Mouse (Mus musculus) forebrain, embryonic 13.5 days (tissue): ENCODE results near the gene Fbxw8. TPM values are rescaled to one million over a fixed set of nuclear protein-coding genes. Genes with fewer than 3 reads are reported as not detected.

ENCODE experiments used
- ATAC-seq: fragments of 200-750 bp; cut with Nextera tagmentation; 2 replicates; pipeline ENCODE4 v1.8.0; 2017
- H3K27ac ChIP-seq: fragments of 300-500 bp; sonication (generic); 2 replicates; pipeline ENCODE4 v1.5.1; 2015; ENCODE audit warnings: inconsistent platforms, mild to moderate bottlenecking, moderate library complexity
- H3K27me3 ChIP-seq: fragments of 300-500 bp; sonication (generic); 2 replicates; pipeline ENCODE4 v1.6.1; 2015; ENCODE audit warnings: mild to moderate bottlenecking, inconsistent platforms
- H3K36me3 ChIP-seq: fragments of 300-500 bp; sonication (generic); 2 replicates; pipeline ENCODE4 v1.6.1; 2015; ENCODE audit warnings: mild to moderate bottlenecking, inconsistent platforms; ENCODE audit not compliant: poor library complexity, severe bottlenecking
- H3K4me1 ChIP-seq: fragments of 300-500 bp; sonication (generic); 2 replicates; pipeline ENCODE4 v1.6.1; 2015; ENCODE audit warnings: inconsistent platforms
- H3K4me2 ChIP-seq: fragments of 300-500 bp; sonication (generic); 2 replicates; pipeline ENCODE4 v1.6.1; 2015; ENCODE audit warnings: inconsistent platforms, mild to moderate bottlenecking, moderate library complexity
- H3K4me3 ChIP-seq: fragments of 300-500 bp; sonication (generic); 2 replicates; pipeline ENCODE4 v1.5.1; 2015; ENCODE audit warnings: mild to moderate bottlenecking, inconsistent platforms
- H3K9ac ChIP-seq: fragments of 300-500 bp; sonication (generic); 2 replicates; pipeline ENCODE4 v1.6.1; 2015; ENCODE audit warnings: mild to moderate bottlenecking, inconsistent platforms
- H3K9me3 ChIP-seq: fragments of 300-500 bp; sonication (generic); replicated peaks from 2 replicates; pipeline ENCODE4 v1.6.1; 2016; ENCODE audit warnings: inconsistent platforms
- WGBS: fragments of 180-500 bp; shearing (Covaris S2); methylation state at CpG from one replicate; pipeline ENCODE4 v1.1.7; 2015; 5-methylcytosine and 5-hydroxymethylcytosine counted together
- polyA plus RNA-seq: library from polyadenylated mRNA; unstranded; fragments of >200 nt; fragmentation: Nextera tagmentation; extraction: Ambion mirVana; gene quantifications from 2 replicates; pipeline ENCODE4 v1.2.1, GENCODE M21; 2015

The Fbxw8 gene
- polyA plus RNA-seq, 1 experiment from 2014 or later = 23.5 TPM

DNA sequence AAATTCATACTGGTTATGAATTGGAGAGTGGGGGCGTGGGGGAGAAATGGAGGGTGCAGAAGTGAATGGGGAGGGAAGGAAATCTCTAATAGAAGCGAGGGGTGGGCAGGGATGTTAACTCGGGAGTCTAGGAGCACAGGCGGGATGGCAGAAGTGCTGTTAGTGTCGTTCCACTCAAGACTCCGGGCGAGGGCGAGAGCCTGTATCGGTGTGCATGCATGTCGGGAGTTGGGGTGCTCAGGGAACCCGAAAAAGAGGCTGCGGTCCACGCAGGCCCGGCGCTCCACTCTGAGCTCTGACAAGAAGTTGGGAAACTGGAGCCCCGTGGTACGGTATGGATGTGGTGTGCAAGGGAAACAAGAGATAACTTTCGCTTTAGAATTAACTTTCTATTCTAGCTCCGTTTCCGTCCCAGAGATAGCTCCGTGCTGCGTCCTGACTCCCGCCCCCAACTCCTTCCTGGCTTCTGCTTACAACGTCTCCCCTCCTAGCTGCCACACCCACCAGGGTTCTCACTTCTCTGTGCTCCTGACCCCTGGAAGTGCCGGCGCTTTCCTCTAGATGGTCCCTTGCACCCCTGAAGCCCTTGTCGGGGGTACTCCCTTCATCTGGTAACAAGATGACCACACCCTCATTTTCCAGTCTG lies 16.9 kb upstream of the Fbxw8 start:
- Histone ChIP-seq H3K27ac (no peak overlapping the region), H3K27me3 (peaks cover 86% of the 10 kb centered on the region), H3K9ac (0 out of 2 replicates have a peak overlapping the region, but pooled peaks have one; percentile 40), H3K4me1 (peaks cover 34% of the 10 kb centered on the region), H3K4me3 (peak overlapping the region; percentile 37), H3K36me3 (no peaks in the 10 kb centered on the region), H3K9me3 (peaks cover 4% of the 10 kb centered on the region; the same call in 1 of the 2 replicates), H3K4me2 (peak overlapping the region; percentile 97)
- no peak for ATAC-seq
- under 1% methylated on average over 27 of the region's 27 CpGs for WGBS

DNA sequence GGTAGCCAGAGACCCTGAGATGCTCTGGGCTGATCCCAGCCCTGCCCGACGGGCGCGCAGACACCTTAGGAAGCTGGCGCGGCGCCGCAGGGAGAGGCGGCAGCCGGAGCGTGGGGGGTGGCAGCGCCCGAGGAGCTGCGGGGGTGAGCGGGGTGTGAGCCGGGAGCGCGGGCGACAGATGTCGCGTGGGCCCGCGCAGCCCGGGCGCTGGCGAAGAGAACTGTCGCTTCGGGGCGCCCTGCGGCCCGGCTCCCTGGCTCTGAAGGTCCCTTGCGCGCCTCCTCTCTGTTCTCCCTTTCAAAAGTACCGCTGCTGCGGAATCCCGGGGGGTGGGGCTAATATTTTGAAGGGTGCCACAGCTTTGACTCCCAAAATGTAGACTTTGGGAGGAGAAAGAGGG lies 16.4 kb upstream of the Fbxw8 start:
- H3K36me3 ChIP-seq = no peaks in the 10 kb centered on the region
- H3K4me2 ChIP-seq = peak overlapping the region; percentile 97
- H3K4me1 ChIP-seq = peaks cover 34% of the 10 kb centered on the region
- peaks cover 87% of the 10 kb centered on the region for H3K27me3 ChIP-seq
- peak overlapping the region; percentile 37 for H3K4me3 ChIP-seq
- peak overlapping the region; percentile 40; the same call in 1 of the 2 replicates for H3K9ac ChIP-seq
- ATAC-seq = no peak
- under 1% methylated on average over 36 of the region's 36 CpGs for WGBS
- peaks cover 4% of the 10 kb centered on the region; the same call in 1 of the 2 replicates for H3K9me3 ChIP-seq
- no peak overlapping the region for H3K27ac ChIP-seq

DNA sequence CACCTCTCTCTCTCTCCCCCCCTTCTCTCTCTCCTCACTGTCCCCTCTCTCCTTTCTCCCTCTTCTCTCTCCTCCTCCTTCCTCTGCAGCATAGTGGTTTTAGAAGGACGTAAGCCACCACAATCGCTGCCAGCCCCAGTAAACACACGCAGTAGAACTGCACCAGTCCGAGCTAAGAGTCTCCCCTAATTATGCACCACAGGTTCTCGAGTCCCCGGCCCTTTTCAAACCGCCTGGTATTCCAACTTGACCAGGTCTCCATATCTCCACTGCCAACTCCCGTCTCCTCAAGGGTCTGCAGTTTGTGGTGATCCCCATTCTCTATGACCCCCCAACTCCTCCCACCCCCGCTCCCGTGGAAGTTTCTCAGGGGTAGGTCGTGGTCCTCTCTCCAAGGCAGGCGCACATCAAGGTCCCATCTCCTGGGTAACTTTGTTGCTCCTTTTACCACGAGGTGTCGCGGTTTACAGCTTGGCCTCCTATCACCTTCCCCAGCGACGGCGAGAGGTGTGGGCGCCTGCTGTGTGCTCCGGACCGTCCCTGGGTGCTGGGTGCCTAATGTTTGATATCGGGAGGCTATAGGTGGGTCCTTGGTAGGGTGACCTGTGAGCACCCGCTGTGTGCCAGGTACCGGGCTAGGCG lies 15.7 kb upstream of the Fbxw8 start:
- H3K4me2 ChIP-seq = peak overlapping the region; percentile 97
- H3K4me1 ChIP-seq = peaks cover 34% of the 10 kb centered on the region
- H3K27ac ChIP-seq = no peak overlapping the region
- WGBS = under 1% methylated on average over 25 of the region's 25 CpGs
- peaks cover 91% of the 10 kb centered on the region for H3K27me3 ChIP-seq
- no peak for ATAC-seq
- peaks cover 4% of the 10 kb centered on the region; the same call in 1 of the 2 replicates for H3K9me3 ChIP-seq
- no peaks in the 10 kb centered on the region for H3K36me3 ChIP-seq
- no peak overlapping the region for H3K9ac ChIP-seq
- H3K4me3 ChIP-seq = peak overlapping the region; percentile 37

DNA sequence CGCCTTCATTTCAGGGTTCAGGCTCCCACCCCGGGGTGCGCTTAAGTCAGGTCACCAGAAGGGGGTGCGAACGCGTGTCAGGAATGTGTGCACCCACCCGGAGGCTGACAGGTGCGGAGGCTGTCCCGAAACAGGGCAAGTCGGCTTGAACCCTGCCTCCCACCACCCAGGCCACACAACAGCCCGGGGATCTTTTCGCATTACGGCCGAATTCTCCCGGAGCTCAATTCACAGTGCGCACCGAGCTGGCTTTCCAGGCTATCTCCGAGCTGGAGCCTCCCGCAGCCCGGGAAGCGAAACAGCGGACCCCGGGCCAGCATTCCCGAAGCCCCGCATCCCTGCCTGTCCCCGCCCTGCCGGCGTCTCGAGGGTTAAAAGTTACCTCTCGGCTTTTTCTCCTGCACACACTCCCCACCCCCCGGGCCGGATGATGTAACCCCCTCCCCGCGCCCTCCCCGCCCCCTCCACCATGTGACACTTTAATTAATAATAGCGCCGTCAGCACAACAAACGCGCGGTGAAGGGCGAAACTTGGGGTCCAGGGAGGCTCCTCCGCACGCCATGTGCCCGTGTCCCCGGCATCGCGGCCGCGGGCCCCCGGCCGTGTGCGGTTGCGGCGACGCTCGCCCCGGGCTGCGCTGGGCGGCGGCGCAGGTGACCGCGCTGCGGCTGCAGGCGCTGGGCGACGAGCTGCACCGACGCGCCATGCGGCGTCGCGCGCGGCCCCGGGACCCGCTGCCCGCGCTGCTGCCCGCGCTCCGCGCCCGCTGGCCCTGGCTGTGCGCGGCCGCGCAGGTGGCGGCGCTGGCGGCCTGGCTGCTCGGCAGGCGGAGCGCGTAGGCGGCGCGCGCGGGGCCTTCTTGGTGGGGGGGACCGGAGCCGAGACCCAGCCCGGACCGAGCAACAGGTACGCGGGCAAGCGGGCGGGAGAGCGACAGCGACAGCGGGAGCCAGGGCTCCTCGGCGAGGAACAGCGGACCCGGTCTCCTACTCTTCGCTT lies 14.3 kb upstream of the Fbxw8 start:
- ATAC-seq = peak; percentile 58
- WGBS = under 1% methylated on average over 70 of the region's 117 CpGs

DNA sequence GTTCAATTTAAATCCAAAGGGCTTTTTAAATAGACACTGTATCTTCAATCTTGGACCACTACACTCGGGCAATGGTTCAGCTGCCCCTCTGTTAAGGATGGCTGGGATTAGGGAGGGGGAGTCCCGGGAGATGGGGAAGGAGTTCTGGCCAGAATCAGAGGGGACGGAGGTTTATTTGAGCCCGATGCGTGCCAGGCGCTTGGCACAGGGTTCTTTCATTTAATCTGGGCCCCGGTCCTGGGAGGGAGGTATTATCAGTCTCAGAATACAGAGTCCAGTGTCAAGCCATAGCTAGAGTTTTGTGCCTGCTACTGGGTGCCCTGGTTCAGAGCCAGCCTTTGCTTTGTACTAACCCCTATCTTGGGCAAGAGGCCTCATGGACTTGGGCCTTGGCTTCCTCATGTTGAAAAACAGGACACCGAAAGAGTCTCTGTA lies 12.3 kb upstream of the Fbxw8 start:
- H3K27me3 ChIP-seq = peaks cover 81% of the 10 kb centered on the region

More for the DNA sequence above, 14.3 kb upstream of the Fbxw8 start:
- Histone ChIP-seq H3K36me3 (no peaks in the 10 kb centered on the region), H3K27me3 (peaks cover 84% of the 10 kb centered on the region), H3K4me1 (peaks cover 31% of the 10 kb centered on the region), H3K9me3 (no peaks in the 10 kb centered on the region), H3K4me2 (peak overlapping the region; percentile 97), H3K4me3 (peak overlapping the region; percentile 54), H3K27ac (no peak overlapping the region), H3K9ac (peak overlapping the region; percentile 70)

DNA sequence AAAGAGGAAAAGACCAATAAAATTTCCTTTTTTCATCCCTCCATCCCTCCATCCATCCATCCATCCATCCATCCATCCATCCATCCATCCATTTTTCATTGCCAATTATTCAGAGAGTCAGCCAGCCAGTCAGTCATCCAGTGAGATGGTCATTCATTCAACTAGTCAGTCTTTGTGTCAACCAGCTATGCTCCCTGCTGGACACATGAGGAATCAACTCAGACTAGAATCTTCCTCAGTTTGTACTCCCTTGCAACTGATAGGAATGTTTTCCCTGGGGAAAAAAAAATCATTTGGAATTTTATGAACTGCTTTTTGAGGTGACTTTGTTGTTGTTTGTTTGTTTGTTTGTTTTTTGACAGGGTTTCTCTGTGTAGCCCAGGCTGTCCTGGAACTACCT lies 10.2 kb upstream of the Fbxw8 start:
- Histone ChIP-seq H3K4me1 (peaks cover 5% of the 10 kb centered on the region; the same call in 1 of the 2 replicates), H3K27me3 (peaks cover 75% of the 10 kb centered on the region), H3K9ac (no peak overlapping the region), H3K36me3 (no peaks in the 10 kb centered on the region), H3K4me2 (no peak overlapping the region), H3K4me3 (no peak overlapping the region), H3K27ac (no peak overlapping the region), H3K9me3 (no peaks in the 10 kb centered on the region)
- no peak for ATAC-seq

More for the DNA sequence above, 12.3 kb upstream of the Fbxw8 start:
- Histone ChIP-seq H3K9ac (no peak overlapping the region), H3K4me3 (no peak overlapping the region), H3K27ac (no peak overlapping the region), H3K4me2 (no peak overlapping the region), H3K4me1 (peaks cover 25% of the 10 kb centered on the region), H3K9me3 (no peaks in the 10 kb centered on the region), H3K36me3 (no peaks in the 10 kb centered on the region)
- no peak for ATAC-seq
- WGBS = 56% methylated on average over 8 of the region's 8 CpGs

DNA sequence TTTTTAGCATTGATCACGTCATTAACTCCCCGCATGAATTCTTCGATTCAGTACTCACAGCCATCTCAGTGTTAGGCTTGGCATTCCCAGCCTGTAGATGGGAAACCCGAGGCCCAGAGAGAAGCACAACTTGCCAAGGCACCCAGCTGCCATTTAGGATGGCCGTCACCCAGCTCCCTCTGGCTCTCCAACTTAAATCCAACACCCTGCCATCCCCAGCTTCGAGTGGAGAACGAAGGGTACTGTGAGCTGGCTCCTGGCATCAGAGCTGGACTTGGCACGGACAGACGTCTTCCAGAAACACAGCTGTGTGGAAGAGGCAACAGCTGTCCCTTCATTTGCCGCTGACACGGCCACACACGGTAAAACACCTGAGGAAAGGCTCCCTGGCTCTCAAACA lies 9.3 kb upstream of the Fbxw8 start, which contains the start of gene Hrk:
Hrk (plus strand) TSS at position 68 of the 400 bp plus-strand sequence.
- no peak within 1 kb of the TSS for H3K9ac ChIP-seq
- 72% methylated on average over 12 of the region's 12 CpGs for WGBS
- H3K27ac ChIP-seq = no peak within 1 kb of the TSS
- peaks cover 73% of the 10 kb centered on the region for H3K27me3 ChIP-seq
- H3K4me3 ChIP-seq = no peak within 1 kb of the TSS
- no peak within 1 kb of the TSS for H3K4me2 ChIP-seq
- ATAC-seq = no peak
- H3K9me3 ChIP-seq = no peaks in the 10 kb centered on the region
- H3K36me3 ChIP-seq = no peaks in the 10 kb centered on the region
- peaks cover 5% of the 10 kb centered on the region; the same call in 1 of the 2 replicates for H3K4me1 ChIP-seq

DNA sequence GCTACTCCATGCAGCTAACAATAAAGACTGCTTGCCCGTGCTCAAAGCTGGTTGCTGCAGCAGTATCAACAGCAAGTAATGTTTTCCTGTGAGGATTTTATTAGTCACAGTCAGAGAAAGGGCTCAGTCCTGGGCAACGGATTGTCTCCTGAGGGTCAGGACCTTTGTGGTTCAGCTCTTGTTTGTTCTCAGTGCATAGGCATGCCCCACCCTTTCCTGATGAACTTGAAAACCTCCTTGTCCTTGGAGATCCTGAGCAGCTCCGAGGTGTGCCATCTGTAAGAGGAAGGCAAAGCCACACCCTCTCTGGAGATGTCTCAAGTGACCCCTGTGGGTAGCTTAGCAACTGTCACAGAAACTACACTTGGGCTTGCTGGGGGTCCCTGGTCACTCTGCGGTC lies 5.4 kb upstream of the Fbxw8 start:
- WGBS = 52% methylated on average over 4 of the region's 4 CpGs
- Histone ChIP-seq H3K9ac (no peak overlapping the region), H3K4me2 (no peak overlapping the region), H3K9me3 (no peaks in the 10 kb centered on the region), H3K4me1 (no peaks in the 10 kb centered on the region), H3K4me3 (no peak overlapping the region), H3K36me3 (no peaks in the 10 kb centered on the region), H3K27me3 (peaks cover 43% of the 10 kb centered on the region), H3K27ac (no peak overlapping the region)
- no peak for ATAC-seq

DNA sequence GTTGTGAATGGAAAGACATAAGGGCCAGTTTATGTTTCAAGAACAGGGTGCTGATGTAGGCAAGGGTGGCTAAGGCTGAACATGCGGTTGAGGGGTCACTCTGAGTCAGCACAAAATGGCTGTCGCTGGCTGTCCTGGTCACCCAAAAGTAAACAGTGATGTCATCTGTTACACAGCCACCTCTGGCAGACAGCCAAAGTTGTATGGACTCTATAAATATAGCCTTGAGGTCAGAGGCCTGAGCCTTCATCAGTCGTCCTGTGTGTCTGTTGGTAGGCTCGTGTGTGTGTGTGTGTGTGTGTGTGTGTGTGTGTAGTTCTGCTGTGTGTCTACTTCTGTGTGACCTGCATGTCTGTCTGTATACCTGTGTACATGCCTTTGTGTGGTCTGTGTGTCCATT lies 1.7 kb upstream of the Fbxw8 start:
- Histone ChIP-seq H3K4me1 (peaks cover 20% of the 10 kb centered on the region), H3K27me3 (peaks cover 17% of the 10 kb centered on the region), H3K27ac (no peak overlapping the region), H3K9ac (no peak overlapping the region), H3K4me2 (no peak overlapping the region), H3K4me3 (no peak overlapping the region), H3K36me3 (peaks cover 1% of the 10 kb centered on the region), H3K9me3 (no peaks in the 10 kb centered on the region)
- WGBS = 70% methylated on average over 4 of the region's 4 CpGs
- ATAC-seq = no peak

DNA sequence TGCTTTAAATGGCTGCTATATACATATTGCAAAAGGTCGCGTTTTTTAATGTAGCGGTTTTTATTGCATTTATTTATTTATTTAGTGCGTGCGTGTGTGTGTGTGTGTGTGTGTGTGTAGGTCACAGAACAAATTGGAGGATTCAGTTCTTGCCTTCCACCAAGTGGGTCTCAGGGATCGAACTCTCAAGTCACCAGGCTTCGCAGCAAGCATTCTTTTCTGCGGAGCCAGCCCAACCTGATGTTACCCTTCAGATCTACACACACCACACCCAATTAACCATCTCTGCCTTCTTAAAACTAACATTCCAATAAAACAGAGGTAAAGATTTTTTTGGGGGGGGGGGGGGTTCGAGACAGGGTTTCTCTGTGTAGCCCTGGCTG lies 292 bp upstream of the Fbxw8 start:
- peak overlapping the region; percentile 92 for H3K4me3 ChIP-seq
- H3K9me3 ChIP-seq = no peaks in the 10 kb centered on the region
- H3K4me2 ChIP-seq = peak overlapping the region; percentile 76
- ATAC-seq = no peak
- peaks cover 8% of the 10 kb centered on the region for H3K27me3 ChIP-seq
- no peak overlapping the region for H3K27ac ChIP-seq
- peaks cover 20% of the 10 kb centered on the region for H3K4me1 ChIP-seq
- peaks cover 9% of the 10 kb centered on the region for H3K36me3 ChIP-seq
- peak overlapping the region; percentile 93 for H3K9ac ChIP-seq
- 13% methylated on average over 9 of the region's 9 CpGs for WGBS

DNA sequence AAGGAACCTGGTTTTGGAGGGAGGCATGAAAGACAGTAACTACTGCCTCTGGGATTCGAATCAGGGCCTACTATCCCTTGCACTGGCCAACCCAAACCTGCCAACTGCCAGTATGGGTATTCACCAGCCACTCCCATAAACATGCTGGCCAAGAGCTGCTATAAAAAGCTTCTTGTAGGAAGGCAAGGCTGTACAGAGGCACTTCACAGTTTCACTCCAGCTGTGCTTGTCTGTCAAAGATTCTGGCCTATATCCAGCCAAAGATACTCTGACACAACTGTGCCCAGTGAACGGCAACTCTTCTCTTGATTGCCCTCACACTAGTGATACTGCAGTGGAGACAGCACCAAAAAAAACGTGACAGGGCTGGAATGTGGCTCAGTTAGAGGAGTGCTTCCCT lies 5.6 kb downstream of the Fbxw8 start:
- no peak overlapping the region for H3K4me3 ChIP-seq
- no peak overlapping the region for H3K4me2 ChIP-seq
- WGBS = 78% methylated on average over 3 of the region's 3 CpGs
- H3K27me3 ChIP-seq = no peaks in the 10 kb centered on the region
- H3K27ac ChIP-seq = no peak overlapping the region
- H3K9ac ChIP-seq = no peak overlapping the region
- no peak for ATAC-seq
- no peaks in the 10 kb centered on the region for H3K9me3 ChIP-seq
- H3K4me1 ChIP-seq = peaks cover 39% of the 10 kb centered on the region
- peaks cover 13% of the 10 kb centered on the region for H3K36me3 ChIP-seq
